Mouse (Mus musculus) mesoderm, embryonic 11.5 days (tissue): ENCODE measurements around the gene Olfr13.
"Not testable (repeated sequence)": the region's sequence is repeated elsewhere in the genome, so short reads cannot be mapped to it uniquely, and the experiment has no call there.

ENCODE experiments used
- DNase-seq: peaks from one replicate; pipeline ENCODE4 v3.0.0-alpha.2; 2012; ENCODE audit warnings: low read depth, low spot score

Olfr13 gene

DNA sequence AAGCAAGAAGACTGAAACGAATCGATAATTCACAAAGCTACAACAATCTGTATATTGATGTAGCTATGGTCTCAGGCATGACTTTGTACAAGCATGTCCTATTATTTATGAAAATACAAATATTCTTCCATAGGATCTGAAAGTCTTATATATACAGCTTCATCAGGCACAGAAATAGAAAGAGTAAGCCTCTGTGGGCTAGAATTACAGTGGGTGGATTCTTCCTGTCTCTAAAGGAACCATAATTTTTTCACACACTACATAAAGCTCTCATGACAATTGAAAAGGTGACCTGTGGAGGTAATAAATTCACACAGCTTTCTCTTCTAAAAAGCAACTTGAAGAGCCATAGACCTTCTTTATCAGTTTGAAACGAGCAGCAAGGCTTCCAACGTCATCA is at the start of gene Olfr13:
TSS of gene Olfr13 (plus strand) at position 301 of the 400 bp plus-strand sequence.
- DNase-seq = no peak

GRCm38 (mm10) chr6:43146267-43146666 is 25.7 kb upstream of the Olfr13 start, which contains the start of gene Olfr237-ps1:
Gene Olfr237-ps1 (plus strand): TSS chr6:43146567.
- DNase-seq = not testable (repeated sequence)

DNA sequence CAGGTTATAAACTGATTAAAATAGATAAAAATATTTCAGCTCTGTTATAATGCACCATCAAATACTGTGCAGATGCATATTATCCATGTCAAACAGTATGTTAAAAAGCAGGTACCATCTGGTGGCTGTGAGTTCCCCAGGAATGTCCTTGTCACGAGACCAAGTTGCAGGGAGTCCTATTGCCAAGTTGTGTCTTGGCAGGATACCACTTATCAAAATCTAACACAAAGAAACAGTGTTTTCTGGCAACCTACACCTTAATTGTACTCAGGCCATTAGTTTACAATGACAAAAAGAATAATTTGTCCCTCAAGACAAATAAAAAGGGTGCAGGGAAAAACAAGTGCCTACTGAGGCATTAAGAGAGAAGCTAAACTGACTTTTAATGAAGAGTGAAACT is 12.4 kb upstream of the Olfr13 start:
- no peak for DNase-seq

DNA sequence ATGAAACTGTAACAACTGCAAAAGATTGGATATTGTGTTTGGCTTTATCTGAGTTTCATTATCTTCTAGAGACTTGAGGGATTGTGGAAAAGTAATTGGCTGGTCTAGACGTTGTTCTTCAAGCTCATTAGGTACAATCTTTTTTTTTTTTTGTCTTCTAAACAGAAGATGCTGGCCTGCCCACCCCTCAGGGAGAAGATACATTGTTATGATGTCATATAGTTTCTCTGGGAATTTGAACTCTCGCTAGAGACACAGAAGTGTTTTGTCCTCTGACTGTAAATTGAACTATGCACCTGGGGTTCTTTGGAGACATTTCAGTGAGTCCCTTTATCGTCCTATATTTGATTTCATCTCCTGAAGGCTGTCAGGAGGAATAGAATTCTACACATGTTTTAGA is 9.0 kb upstream of the Olfr13 start, which contains the start of gene Olfr437:
TSS of gene Olfr437 (plus strand) at position 301 of the 400 bp plus-strand sequence.
- DNase-seq = no peak

- no peak for DNase-seq
These were observed 4.7 kb upstream of the Olfr13 start for GRCm38 (mm10) chr6:43167246-43167645.

- no peak for DNase-seq
These were observed 6.2 kb downstream of the Olfr13 start for GRCm38 (mm10) chr6:43178129-43178528.

DNA sequence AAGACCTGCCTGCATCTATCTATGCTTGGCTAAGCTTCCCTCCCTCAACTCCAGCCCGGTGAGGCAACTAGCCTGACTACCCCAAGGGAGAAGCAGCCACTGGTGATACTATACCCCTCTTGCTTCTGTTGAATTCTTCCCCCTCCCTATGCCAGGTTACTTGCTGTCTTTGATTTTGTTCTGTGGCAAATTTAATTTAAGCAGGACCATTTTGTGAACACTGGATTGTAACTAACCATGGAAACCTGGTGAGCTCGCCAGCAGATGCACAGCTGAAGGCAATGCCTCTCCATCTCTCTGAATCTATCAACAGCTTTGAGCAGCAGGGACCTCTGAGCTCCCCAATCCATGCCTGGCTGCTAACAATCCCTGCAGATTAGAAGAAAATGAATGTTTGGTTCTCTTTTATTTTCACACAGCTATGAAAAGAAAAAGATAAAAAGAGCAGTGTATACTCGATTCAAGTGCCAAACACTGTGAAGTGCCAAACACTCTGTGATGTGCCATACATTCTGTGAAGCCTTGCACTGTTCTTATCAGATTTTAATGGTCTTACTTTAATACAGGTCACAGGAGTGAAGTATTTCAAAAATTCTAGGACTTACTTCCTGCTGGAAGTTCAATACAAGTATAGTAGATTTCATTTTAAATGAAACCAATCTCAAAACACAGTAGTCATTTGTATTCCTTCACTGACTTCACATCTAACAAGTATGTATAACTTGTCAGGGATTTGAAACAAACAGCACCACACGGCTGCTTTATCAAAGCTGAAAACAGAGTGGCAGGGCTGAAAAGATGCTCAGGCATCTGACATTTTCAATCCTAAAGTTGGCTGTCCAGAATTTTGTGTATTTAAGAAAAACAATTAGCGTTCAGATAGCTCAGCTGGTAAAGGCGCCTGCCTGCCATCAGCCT is 6.9 kb downstream of the Olfr13 start:
- DNase-seq = no peak

DNA sequence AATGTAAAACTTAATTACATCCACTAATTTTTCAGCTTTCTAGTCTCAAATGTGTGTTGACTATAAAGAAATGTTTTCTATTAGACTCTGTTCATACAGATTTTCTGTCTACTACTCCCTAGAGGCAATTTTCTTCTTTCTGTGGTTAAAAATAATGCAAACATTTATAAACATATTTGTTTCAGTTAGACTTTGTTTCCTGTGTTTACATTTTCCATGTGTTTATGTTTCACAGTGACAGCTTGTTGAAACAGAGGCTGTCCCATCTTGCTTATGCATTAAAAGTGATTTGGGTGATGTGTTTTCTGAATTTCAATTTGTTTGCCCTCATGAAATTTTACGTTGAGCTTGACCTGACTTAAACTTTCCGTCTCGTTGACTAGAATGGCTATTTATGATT is 19.0 kb downstream of the Olfr13 start:
- DNase-seq = no peak

DNA sequence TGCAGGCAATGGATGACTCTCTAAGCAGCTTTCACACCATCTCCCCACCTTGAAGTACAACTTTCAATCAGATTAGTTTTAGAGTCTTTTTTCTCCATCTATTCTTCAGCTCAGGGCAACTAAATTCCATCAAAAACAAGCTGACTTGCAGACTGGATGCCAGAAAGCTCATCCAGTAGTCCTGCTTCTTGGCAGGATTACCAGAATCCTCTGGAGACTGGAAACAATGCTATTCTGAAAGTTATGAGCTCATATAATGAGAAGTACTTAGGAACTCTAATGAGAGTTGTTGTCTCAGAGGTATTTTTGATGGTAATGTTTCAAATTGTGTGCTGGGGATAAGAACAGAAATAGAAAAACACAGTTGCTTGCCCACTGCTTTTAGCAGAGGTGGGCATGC is 24.8 kb downstream of the Olfr13 start, which contains the start of gene Olfr435:
TSS of gene Olfr435 (plus strand) at position 366 of the 400 bp plus-strand sequence.
- DNase-seq = no peak

GRCm38 (mm10) chr6:43198094-43198493 is 26.2 kb downstream of the Olfr13 start:
- no peak for DNase-seq

DNA sequence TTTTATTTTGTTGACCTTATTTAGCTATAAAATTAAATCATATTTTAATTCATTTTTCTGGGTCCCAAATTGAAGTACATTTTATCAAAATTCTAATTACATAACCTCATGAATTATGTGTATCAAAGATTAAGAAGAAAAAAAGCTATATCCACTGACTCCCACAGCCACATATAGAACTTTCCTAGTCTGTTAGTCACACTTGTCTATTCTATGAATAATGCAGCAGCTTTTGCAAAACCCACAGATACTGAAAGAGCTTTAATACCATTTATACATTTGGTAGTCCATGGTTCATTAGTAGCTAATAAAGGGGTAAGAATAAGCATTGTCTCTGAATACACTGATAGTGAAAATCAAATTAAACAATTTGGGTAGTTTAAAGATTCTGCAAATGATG is 30.8 kb downstream of the Olfr13 start:
- no peak for DNase-seq

DNA sequence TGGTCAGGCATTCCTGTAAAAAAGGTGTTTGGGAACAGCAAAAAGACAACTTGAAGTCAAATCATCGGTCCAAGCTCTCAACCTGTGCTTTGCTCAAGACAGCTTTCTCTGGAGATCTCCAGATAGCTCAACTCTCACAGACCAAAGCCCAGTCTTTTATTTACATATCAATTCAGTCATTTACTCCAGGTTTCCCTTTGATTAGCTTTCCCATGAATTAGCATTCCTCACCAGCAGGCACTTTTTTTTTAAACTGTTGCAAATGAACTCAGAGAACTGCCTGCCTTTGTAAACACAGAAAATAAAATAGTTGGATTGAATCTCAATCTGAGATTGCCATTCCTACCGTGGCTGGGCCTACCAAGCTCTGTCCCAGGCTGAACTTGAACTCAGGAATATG is 33.4 kb downstream of the Olfr13 start:
- DNase-seq = no peak

DNA sequence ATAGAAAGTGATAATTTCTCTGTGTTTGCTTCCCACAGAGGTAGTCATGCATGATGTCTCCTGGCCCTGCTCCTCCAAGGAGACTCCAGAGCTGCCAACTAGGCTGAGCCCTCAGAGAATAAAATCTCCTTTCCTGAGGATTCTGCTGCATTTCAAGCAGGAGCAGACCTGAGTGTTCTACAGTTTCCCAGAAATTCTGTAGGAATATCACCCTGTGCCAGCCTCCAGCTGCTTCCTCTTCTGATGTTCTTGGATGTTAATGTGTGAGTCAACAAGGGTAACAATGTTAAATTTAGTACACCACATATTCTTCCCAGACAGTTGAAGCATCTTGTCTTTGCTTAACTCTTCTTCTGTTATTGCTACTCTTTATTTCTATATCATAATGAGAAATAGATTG is 40.9 kb downstream of the Olfr13 start, which contains the start of gene Olfr434:
TSS of gene Olfr434 (plus strand) at position 149 of the 400 bp plus-strand sequence.
- not testable (repeated sequence) for DNase-seq
